Mouse (Mus musculus) thymus, postnatal 14 days (tissue): ENCODE measurements around the gene Cald1.

ENCODE experiments used
- DNase-seq: peaks from one replicate; pipeline ENCODE4 v3.0.0; 2021

Gene Cald1

GRCm38 (mm10) chr6:34598121-34599065, at the start of gene Cald1:
Gene Cald1 (plus strand): TSS chr6:34598500.
- no peak for DNase-seq

GRCm38 (mm10) chr6:34549017-34549416, 49.3 kb upstream of the Cald1 start:
- DNase-seq: peak; percentile 58

GRCm38 (mm10) chr6:34552489-34553157, 45.7 kb upstream of the Cald1 start:
- no peak for DNase-seq

GRCm38 (mm10) chr6:34554291-34554997, 43.9 kb upstream of the Cald1 start:
- no peak for DNase-seq

- no peak for DNase-seq
These were observed 38.8 kb upstream of the Cald1 start for GRCm38 (mm10) chr6:34559521-34559920.

GRCm38 (mm10) chr6:34565176-34565880, 33.0 kb upstream of the Cald1 start:
- no peak for DNase-seq

- DNase-seq: no peak
These were observed 31.0 kb upstream of the Cald1 start for GRCm38 (mm10) chr6:34567298-34567697.

- no peak for DNase-seq
These were observed 18.7 kb upstream of the Cald1 start for GRCm38 (mm10) chr6:34579504-34580068.

GRCm38 (mm10) chr6:34583365-34583764, 14.9 kb upstream of the Cald1 start:
- no peak for DNase-seq

GRCm38 (mm10) chr6:34588066-34588465, 10.2 kb upstream of the Cald1 start:
- DNase-seq: no peak

- no peak for DNase-seq
These were observed 7.6 kb upstream of the Cald1 start for GRCm38 (mm10) chr6:34590716-34591115.

GRCm38 (mm10) chr6:34593353-34593752, 4.9 kb upstream of the Cald1 start:
- no peak for DNase-seq

GRCm38 (mm10) chr6:34597316-34597715, 984 bp upstream of the Cald1 start:
- DNase-seq: no peak

GRCm38 (mm10) chr6:34599171-34599570, 871 bp downstream of the Cald1 start:
- DNase-seq: no peak

- no peak for DNase-seq
These were observed 1.4 kb downstream of the Cald1 start for GRCm38 (mm10) chr6:34599631-34600111.

- DNase-seq: no peak
These were observed 2.5 kb downstream of the Cald1 start for GRCm38 (mm10) chr6:34600850-34601249.

- DNase-seq: no peak
These were observed 3.8 kb downstream of the Cald1 start for GRCm38 (mm10) chr6:34602091-34602490.

- no peak for DNase-seq
These were observed 8.1 kb downstream of the Cald1 start for GRCm38 (mm10) chr6:34606407-34606806.

GRCm38 (mm10) chr6:34608603-34609002, 10.3 kb downstream of the Cald1 start:
- DNase-seq: no peak

- DNase-seq: no peak
These were observed 11.9 kb downstream of the Cald1 start for GRCm38 (mm10) chr6:34609892-34610829.

- no peak for DNase-seq
These were observed 14.8 kb downstream of the Cald1 start for GRCm38 (mm10) chr6:34613122-34613521.
